Mouse (Mus musculus) ES-Bruce4 (cell line): ENCODE data around the gene Asrgl1.

Experiments used
- CTCF ChIP-seq: IDR thresholded peaks from one replicate; pipeline ENCODE4 v1.8.1; 2011; ENCODE audit warnings: low read depth, low read length
- EP300 ChIP-seq: IDR thresholded peaks from 2 replicates; pipeline ENCODE4 v1.6.1; 2011; ENCODE audit warnings: low read depth, low read length; ENCODE audit not compliant: insufficient read depth
- POLR2A ChIP-seq: IDR thresholded peaks from one replicate; pipeline ENCODE4 v1.8.1; 2011; ENCODE audit warnings: low read length; ENCODE audit not compliant: insufficient read depth

- no peak for TF ChIP-seq CTCF
- TF ChIP-seq EP300: no peak
- TF ChIP-seq POLR2A: no peak
Observed at GRCm38 (mm10) chr19:9061221-9061893, 74.1 kb downstream of the Asrgl1 start.
